Mouse (Mus musculus) A20 (cell line): ENCODE results near the gene Rab27a.
A peak's percentile ranks its signal among the peaks of the same experiment; 100 is the strongest.
"Not testable (repeated sequence)": the region's sequence is repeated elsewhere in the genome, so short reads cannot be mapped to it uniquely, and the experiment has no call there.

ENCODE experiments used
- DNase-seq: peaks from one replicate; pipeline ENCODE4 v3.0.0-alpha.2; 2011; ENCODE audit warnings: low read depth, low spot score

Gene Rab27a

DNA sequence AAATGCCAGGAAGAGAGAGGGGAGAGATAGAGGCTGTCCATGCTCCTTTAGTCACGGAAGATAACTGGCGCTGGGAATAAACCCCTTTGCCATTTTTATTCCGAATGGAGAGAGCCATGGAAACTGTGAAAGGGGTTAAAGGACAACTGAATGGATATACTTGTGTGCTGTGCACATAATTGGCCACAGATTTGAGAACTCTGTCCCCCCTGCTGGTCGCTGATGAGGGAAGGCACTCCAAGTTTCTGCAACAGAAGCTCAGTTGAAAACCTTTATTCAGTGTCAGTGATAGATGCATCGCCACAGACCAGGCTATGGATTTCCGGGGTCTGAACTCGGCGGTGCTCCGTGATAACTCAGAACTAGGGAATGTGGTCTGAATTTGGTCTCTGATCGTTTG lies 45.5 kb downstream of the Rab27a start:
- DNase-seq, result no peak

DNA sequence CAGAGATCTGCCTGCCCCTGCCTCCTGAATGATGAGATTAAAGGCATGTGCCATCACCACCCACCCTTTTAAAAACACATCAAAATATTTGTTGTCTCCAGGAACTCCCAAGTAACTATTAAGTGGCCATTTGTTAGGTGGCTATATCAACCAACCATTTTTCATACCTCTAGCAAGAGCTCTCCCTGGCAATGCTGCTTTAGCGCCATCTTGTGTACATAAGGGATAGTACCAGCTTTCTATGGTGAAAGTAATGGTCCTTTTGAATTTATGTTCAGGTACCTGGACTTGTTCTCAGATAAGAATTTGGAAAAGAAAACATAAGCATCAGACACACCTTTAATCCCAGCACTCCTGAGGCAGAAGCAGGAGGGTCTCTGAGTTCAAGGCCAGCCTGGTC lies 47.1 kb downstream of the Rab27a start:
- DNase-seq, result peak; percentile 71

DNA sequence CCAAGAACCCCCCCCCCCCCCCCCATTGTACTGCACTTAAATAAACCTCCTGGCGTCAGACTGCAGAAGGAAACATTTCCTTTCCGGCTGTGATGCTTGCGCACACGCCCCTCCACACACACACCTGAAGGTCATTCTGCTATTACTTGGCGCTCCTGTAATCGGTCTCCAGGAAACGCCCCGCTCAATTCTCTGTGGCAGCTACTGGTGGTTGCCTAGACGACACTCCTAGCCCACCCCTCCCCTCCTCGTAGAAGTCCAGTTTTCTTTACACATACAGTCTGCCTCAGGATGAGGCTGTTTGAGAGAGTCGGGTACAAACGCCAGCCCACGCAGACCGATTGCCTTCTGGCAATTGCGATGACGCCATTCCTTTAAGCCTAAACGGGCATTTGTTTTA lies 49.9 kb downstream of the Rab27a start:
- DNase-seq, result no peak

DNA sequence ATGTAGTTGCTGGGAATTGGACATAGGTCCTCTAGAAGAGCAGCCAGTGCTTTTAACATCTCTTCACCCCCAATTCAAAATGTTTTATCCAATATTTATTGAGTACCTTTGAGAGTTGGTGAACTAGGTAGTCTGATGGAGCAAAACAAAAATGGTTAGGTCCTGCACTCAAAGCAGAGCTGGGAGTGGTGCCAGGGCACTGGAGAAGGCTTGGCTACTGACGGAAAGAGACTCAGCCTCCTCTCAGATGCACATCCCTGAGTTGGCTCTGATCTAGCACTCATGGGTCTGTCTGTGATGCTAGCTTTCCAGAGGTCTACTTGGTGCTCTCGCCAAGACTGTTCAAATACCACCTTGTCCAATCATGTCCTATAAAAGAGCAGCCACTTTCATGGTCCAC lies 53.2 kb downstream of the Rab27a start:
- DNase-seq, result no peak

DNA sequence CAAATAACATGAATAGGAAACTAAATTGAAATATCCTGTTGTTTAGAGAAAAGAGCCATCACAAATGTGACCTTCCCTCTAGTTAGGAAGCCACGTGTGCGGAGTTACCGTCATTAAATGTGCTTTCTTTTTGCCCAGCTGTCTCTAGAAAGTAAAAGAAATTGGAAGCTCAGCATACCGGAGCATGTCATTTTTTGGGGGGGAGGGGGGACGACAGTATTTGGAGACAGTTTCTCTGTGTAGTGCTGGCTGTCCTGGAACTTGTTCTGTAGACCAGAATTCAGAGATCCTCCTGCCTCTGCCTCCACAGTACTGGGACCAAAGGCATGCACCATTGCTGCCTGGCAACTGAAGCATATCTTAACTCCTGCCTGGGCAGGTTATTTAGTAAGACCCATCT lies 56.9 kb downstream of the Rab27a start, which contains the start of gene Khdc3:
Gene Khdc3, plus strand, starts transcription at position 301 of the 400 bp plus-strand sequence.
- DNase-seq, result no peak

DNA sequence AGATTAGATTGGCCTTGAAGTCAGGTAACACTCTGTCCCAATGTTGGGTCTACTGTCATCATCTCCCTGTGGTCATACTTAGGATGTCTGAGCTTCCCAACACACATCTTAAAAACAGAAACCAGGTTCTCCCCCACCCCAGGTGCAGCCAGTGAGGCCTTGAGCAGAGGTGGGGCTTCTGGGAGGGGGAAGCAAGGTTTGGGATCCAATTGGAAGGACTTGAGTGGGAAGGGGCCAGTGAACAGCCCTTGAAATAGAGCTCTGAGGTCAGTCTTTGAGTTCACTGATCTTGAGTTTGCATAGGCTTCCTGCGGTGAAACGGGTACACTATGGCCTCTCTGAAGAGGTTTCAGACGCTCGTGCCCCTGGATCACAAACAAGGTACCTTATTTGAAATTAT lies 57.5 kb downstream of the Rab27a start, which contains the start of gene Gm20509:
Gene Gm20509, plus strand, starts transcription at position 290 of the 400 bp plus-strand sequence.
- DNase-seq, result no peak

DNA sequence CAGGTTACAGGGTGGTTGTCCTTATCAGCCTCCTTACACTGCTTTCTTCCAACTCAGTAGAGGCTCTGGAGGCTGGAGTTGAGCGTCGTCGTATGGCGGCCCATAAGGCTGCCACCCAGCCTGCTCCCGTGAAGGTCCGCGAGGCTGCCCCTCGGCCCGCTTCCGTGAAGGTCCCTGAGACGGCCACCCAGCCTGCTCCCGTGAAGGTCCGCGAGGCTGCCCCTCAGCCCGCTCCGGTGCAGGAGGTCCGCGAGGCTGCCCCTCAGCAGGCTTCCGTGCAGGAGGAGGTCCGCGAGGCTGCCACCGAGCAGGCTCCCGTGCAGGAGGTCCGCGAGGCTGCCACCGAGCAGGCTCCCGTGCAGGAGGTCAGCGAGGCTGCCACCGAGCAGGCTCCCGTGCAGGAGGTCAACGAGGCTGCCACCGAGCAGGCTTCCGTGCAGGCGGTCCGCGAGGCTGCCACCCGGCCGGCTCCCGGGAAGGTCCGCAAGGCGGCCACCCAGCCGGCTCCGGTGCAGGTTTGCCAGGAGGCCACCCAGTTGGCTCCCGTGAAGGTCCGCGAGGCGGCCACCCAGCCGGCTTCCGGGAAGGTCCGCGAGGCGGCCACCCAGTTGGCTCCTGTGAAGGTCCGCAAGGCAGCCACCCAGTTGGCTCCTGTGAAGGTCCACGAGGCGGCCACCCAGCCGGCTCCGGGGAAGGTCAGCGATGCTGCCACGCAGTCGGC lies 58.7 kb downstream of the Rab27a start:
- DNase-seq, result no peak

DNA sequence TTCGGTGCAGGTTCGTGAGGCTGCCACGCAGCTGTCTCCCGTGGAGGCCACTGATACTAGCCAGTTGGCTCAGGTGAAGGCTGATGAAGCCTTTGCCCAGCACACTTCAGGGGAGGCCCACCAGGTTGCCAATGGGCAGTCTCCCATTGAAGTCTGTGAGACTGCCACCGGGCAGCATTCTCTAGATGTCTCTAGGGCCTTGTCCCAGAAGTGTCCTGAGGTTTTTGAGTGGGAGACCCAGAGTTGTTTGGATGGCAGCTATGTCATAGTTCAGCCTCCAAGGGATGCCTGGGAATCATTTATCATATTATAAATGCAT lies 59.2 kb downstream of the Rab27a start:
- no peak for DNase-seq

DNA sequence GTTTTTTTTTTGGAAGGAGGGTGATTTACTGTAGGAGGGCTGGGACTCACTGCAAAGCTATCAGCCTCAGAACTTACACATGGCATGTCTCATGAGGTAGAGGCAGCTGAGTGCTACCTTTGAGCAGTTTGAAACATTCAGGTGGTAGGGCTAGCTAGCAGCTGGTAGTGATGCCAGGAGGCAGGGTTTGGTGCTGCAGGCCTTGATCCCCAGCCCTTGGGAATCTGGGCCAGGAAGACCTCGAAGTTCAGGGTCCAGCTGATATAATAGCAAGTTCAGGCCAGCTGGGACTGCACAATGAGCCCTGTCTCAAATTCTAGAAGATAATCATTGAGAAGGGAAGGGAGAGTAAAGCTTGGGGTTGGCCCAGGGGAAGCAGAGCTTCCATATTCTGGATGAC lies 60.5 kb downstream of the Rab27a start:
- DNase-seq, result no peak

DNA sequence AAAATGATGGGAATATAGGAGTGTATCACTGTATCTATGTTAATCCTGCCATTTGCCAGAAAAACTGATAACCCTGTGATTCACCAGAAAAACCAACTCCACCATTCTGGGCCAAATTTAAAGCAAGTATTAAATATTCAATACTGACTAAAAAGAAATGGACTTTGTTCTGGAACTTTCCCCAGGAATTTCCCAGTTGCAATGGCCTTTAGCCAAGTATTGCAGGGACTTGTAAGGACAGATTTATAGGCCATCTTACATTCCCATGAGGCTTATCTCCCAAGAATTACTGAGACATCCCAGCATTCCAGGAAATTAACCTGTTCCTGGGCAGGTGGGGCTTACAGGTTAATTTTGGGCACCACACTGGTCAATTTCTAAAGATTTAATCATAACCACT lies 61.1 kb downstream of the Rab27a start:
- DNase-seq, result no peak

DNA sequence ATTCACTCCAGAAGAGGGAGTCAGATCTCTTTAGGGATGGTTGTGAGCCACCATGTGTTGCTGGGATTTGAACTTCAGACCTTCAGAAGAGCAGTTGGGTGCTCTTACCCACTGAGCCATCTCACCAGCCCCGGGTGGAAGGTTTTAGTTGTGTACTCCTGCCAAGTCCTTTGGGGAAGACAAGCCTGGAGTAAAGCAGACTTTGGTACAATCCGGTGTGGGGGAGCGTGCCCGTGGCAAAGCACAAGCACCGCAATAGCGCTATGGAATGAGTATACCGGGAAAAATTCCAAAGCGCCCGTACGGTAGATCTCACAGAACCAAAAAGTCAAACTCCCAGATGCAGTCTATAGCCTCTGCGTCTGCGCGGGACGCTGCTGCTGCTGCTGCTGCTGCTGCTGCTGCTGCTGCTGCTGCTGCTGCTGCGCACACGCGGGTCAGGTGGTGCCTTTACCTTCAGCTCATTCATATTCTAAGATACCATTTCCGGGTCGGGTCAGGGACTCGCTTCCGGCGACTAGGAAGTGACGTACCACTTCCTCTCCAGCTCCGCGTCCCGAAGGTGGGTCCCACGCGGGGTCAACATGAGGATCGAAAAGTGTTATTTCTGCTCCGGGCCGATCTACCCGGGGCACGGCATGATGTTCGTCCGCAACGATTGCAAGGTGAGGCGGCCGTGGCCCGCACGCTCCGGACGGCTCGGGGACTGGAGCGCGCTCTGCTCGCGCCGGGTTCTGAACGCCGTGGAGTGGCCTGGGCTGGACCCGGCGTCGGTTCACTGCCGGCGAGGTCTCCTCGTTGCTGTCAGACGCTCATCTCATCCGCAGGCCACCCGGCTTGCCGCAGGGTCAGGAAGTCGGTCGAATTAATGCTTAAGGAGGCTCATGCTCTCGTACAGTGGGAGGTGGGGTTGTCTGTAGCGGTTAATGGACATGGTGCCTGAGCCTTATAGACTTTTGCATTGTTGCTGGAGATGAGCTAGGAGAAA lies 68.6 kb downstream of the Rab27a start, which contains the start of gene Rsl24d1:
Gene Rsl24d1, plus strand, starts transcription at position 508 of the 988 bp plus-strand sequence.
- peak; percentile 93 for DNase-seq

DNA sequence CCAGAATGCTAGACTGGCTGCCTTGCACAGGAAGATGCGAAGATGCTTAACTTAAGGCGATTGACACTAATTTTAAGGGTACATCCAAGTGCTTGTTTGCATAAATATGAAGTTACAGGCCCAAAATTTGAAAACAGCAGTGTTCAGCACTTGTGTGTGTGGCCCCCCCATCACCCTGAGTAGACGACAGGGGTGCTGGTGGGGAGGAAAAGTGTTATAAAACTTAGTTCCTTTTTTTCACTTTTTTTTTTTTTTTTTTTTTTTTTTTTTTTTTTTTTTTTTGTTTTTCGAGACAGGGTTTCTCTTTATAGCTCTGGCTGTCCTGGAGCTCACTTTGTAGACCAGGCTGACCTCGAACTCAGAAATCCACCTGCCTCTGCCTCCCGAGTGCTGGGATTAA lies 72.0 kb downstream of the Rab27a start:
- DNase-seq, result not testable (repeated sequence)

DNA sequence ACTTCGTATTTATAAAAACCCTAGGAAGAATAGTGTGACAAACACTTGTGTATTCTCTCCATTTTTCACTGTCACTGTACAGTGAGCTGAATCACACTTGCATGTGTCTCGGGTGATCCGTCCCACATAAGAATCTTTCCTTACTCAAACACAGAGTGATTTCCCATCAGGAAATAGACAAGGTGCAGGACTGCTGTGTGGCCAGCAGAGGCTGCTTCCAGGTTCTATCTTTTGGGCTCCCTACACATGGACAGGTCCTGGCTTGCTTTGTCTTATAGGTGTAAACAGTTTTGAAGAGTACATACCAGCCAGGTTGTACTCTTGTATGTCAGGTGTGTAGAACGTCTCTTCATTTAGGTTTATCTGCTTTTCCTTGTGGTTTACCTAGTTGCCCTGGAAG lies 73.4 kb downstream of the Rab27a start:
- DNase-seq, result no peak

DNA sequence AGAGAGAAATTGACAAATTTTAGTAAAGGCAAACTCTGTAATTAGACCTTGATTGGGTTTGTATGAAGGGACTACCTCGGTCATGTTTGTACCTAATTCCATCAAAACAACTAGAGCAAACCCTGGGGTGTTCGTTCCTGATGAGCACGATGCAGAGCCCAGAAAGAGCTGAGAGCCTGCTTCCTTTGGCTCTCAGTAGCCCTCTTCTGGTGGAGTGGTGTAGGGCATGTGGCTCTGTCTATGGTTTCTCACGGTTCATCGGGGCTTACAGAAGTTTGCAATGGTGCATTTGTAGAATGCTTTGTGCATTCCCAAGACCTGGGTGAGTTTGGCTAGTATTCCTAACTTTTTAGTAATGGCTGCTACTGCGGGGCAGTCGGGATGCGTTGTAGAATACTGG lies 77.1 kb downstream of the Rab27a start:
- peak; percentile 31 for DNase-seq

DNA sequence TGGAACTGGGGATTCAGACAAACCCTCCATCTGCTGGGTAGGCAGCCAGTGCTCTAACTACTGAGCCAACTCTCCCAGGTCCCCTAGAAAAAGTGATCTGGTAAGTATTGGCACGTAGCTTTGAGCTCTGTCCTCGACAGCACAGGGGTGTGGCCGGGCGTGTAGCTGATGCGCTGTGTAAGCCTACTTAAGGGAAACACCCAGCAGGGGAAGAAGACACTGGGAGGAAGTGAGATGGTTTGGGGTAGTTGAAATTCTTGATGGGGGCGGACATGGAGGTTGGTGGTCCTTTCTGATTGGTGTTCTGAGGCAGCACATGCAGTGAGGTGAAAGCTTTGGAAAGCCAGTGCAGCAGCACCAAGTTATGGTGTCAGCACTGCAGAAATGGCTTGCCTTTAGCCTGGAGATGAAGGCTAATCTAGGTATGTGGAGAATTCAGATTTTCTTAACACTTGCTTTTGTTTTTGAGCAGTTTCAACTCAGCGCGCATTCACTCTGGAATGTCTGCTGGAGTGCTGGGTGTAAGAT lies 80.5 kb downstream of the Rab27a start:
- no peak for DNase-seq

DNA sequence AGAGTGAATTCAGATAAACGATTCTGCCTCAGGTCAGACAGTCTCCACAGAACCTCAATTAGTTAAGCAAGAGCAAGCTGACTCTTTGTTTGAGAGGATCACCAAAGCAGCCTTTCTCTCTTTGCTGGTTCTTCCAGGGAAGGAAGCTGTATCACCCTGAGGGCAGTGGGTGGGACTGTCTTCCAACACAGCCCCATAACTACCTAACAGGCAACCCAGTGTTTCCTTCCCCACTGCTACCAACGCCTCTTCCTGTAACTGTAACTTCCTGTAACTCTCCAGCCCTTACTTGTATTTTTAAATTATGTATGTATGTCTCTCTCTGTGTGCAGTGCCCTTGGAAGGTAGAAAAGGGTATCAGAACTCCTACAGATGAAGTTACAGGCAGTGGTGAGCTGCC lies 82.8 kb downstream of the Rab27a start:
- no peak for DNase-seq

DNA sequence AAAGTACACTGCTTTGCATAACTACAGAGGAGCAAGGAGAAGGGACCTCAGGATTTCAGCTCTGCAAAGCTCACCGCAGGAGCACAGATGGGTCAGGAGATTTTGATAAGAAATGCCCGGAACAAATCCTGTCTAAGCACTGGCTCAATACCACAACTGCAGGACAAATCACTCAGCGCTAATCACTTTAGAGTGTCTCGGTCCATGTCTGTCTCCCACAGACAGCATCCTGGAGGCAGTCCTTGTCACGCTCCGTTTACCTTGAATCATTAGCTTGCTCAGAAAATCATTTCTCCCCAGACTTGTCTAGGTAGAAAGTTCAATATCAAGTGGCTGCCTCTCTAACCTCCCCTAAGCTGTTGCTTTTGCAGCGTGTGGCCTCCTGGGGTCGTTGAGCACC lies 85.2 kb downstream of the Rab27a start:
- DNase-seq, result no peak

DNA sequence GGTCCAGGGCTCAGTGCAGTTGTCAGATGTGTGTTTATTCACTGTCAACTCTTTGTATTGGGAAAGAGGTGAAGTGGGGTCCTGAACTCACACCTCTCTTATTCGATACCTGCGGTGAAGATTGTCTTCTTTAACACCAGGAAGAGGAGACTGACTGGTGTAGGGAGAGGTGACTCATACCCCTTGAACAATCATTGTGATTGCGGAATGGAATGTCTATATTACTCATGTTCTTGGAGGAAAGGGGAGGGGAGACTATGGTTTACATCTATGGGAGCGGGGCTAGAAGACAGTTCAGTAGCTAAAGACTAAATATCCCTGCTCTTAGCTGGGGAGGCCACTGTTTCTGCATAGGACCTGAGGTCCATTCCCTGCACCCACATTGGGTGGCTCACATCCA lies 85.9 kb downstream of the Rab27a start:
- DNase-seq, result no peak

DNA sequence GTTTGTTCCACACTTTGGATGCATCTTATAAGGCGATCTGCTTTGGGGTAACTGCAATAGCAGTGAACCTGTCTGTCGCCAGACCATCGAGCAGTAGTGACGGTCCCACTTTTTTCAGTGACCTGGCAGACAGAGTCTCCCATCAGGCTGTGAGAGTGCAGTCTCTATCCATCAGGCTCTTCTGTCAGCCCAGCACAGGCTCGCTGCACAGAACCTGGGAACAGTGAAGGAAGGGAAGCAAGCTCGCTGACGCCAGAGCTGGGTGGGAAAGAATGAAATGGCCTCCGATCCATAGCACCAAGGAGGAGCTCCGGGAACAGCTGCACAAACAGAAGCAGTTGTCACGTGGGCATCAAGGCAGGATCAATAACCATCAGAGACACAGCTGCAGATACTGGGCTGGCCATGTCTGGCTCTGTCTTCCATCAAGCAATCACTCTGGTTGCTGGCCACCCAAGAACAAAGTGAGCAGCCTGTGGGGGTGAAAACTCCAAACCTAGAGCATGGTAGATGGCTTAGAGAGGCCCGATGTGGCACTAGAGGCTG lies 92.8 kb downstream of the Rab27a start:
- no peak for DNase-seq
